Mouse (Mus musculus): ENCODE results near the gene Ptprd. TPM values are rescaled to one million over a fixed set of nuclear protein-coding genes. Genes with fewer than 3 reads are reported as not detected.

The Ptprd gene
- polyA plus RNA-seq, 1 experiment from 2014 or later = 76.0 TPM

- Histone ChIP-seq H3K27me3 (ENCODE audit: control insufficient read depth, insufficient read depth, low read length) (no peaks in the 10 kb centered on the region), H3K4me2 (ENCODE audit: low read length) (no peak overlapping the region), H3K9ac (replicated peaks; ENCODE audit: low read length) (no peak overlapping the region), H3K4me3 (replicated peaks; ENCODE audit: low read depth, low read length) (no peak overlapping the region), H3K4me1 (ENCODE audit: control insufficient read depth, insufficient read depth, low read length) (peaks cover 8% of the 10 kb centered on the region; the same call in 1 of the 2 replicates), H3K27ac (replicated peaks; ENCODE audit: low read depth, low read length) (no peak overlapping the region), H3K36me3 (ENCODE audit: control insufficient read depth, insufficient read depth, low read length) (no peaks in the 10 kb centered on the region), H3K9me3 (ENCODE audit: control insufficient read depth, low read length) (no peaks in the 10 kb centered on the region)
- ATAC-seq (ENCODE audit: low FRiP score, low TSS enrichment) = no peak
- DNase-seq = no peak
- WGBS = 87% methylated on average over 4 of the region's 4 CpGs
These were observed 1759.5 kb downstream of the Ptprd start for GRCm38 (mm10) chr4:76452286-76452685.

GRCm38 (mm10) chr4:76451019-76451552 is 1760.7 kb downstream of the Ptprd start:
- 50% methylated on average over 8 of the region's 8 CpGs for WGBS
- peaks cover 11% of the 10 kb centered on the region; the same call in 1 of the 2 replicates for H3K4me1 ChIP-seq (ENCODE audit: control insufficient read depth, insufficient read depth, low read length)
- H3K4me3 ChIP-seq (replicated peaks; ENCODE audit: low read depth, low read length) = peak overlapping the region; percentile 79
- H3K27me3 ChIP-seq (ENCODE audit: control insufficient read depth, insufficient read depth, low read length) = no peaks in the 10 kb centered on the region
- H3K36me3 ChIP-seq (ENCODE audit: control insufficient read depth, insufficient read depth, low read length) = no peaks in the 10 kb centered on the region
- peak overlapping the region; percentile 92 for H3K9ac ChIP-seq (replicated peaks; ENCODE audit: low read length)
- H3K9me3 ChIP-seq (ENCODE audit: control insufficient read depth, low read length) = no peaks in the 10 kb centered on the region
- DNase-seq = peak; percentile 24
- peak overlapping the region; percentile 96 for H3K27ac ChIP-seq (replicated peaks; ENCODE audit: low read depth, low read length)
- peak overlapping the region; percentile 75 for H3K4me2 ChIP-seq (ENCODE audit: low read length)
- no peak for ATAC-seq (ENCODE audit: low FRiP score, low TSS enrichment)

- no peaks in the 10 kb centered on the region for H3K9me3 ChIP-seq (ENCODE audit: control insufficient read depth, low read length)
- peak overlapping the region; percentile 75 for H3K4me2 ChIP-seq (ENCODE audit: low read length)
- peaks cover 16% of the 10 kb centered on the region; the same call in 1 of the 2 replicates for H3K4me1 ChIP-seq (ENCODE audit: control insufficient read depth, insufficient read depth, low read length)
- no peaks in the 10 kb centered on the region for H3K27me3 ChIP-seq (ENCODE audit: control insufficient read depth, insufficient read depth, low read length)
- no peaks in the 10 kb centered on the region for H3K36me3 ChIP-seq (ENCODE audit: control insufficient read depth, insufficient read depth, low read length)
- 0% methylated on average over 34 of the region's 34 CpGs for WGBS
- DNase-seq = peak; percentile 93
- ATAC-seq (ENCODE audit: low FRiP score, low TSS enrichment) = peak; percentile 84
- peak overlapping the region; percentile 79 for H3K4me3 ChIP-seq (replicated peaks; ENCODE audit: low read depth, low read length)
- peak overlapping the region; percentile 92 for H3K9ac ChIP-seq (replicated peaks; ENCODE audit: low read length)
- peak overlapping the region; percentile 96 for H3K27ac ChIP-seq (replicated peaks; ENCODE audit: low read depth, low read length)
These were observed 1761.3 kb downstream of the Ptprd start for GRCm38 (mm10) chr4:76450351-76451018.

GRCm38 (mm10) chr4:76449466-76450350 is 1762.1 kb downstream of the Ptprd start:
- peak; percentile 86 for ATAC-seq (ENCODE audit: low FRiP score, low TSS enrichment)
- Histone ChIP-seq H3K27me3 (ENCODE audit: control insufficient read depth, insufficient read depth, low read length) (no peaks in the 10 kb centered on the region), H3K36me3 (ENCODE audit: control insufficient read depth, insufficient read depth, low read length) (no peaks in the 10 kb centered on the region), H3K4me3 (replicated peaks; ENCODE audit: low read depth, low read length) (peak overlapping the region; percentile 79), H3K9me3 (ENCODE audit: control insufficient read depth, low read length) (no peaks in the 10 kb centered on the region), H3K4me1 (ENCODE audit: control insufficient read depth, insufficient read depth, low read length) (peaks cover 18% of the 10 kb centered on the region; the same call in 1 of the 2 replicates), H3K4me2 (ENCODE audit: low read length) (peak overlapping the region; percentile 75), H3K27ac (replicated peaks; ENCODE audit: low read depth, low read length) (peak overlapping the region; percentile 96), H3K9ac (replicated peaks; ENCODE audit: low read length) (peak overlapping the region; percentile 92)
- WGBS = under 1% methylated on average over 95 of the region's 99 CpGs
- peak; percentile 88 for DNase-seq

- peak overlapping the region; percentile 92 for H3K9ac ChIP-seq (replicated peaks; ENCODE audit: low read length)
- H3K9me3 ChIP-seq (ENCODE audit: control insufficient read depth, low read length) = no peaks in the 10 kb centered on the region
- DNase-seq (peak; percentile 71), ATAC-seq (ENCODE audit: low FRiP score, low TSS enrichment) (peak; percentile 19)
- peaks cover 18% of the 10 kb centered on the region; the same call in 1 of the 2 replicates for H3K4me1 ChIP-seq (ENCODE audit: control insufficient read depth, insufficient read depth, low read length)
- peak overlapping the region; percentile 79 for H3K4me3 ChIP-seq (replicated peaks; ENCODE audit: low read depth, low read length)
- peak overlapping the region; percentile 75 for H3K4me2 ChIP-seq (ENCODE audit: low read length)
- under 1% methylated on average over 24 of the region's 24 CpGs for WGBS
- H3K27ac ChIP-seq (replicated peaks; ENCODE audit: low read depth, low read length) = peak overlapping the region; percentile 96
- no peaks in the 10 kb centered on the region for H3K27me3 ChIP-seq (ENCODE audit: control insufficient read depth, insufficient read depth, low read length)
- no peaks in the 10 kb centered on the region for H3K36me3 ChIP-seq (ENCODE audit: control insufficient read depth, insufficient read depth, low read length)
These were observed 1762.9 kb downstream of the Ptprd start for GRCm38 (mm10) chr4:76448678-76449465.

- H3K9ac ChIP-seq (replicated peaks; ENCODE audit: low read length) = no peak overlapping the region; the same call in 1 of the 2 replicates
- H3K4me3 ChIP-seq (replicated peaks; ENCODE audit: low read depth, low read length) = peak overlapping the region; percentile 79
- peak overlapping the region; percentile 75 for H3K4me2 ChIP-seq (ENCODE audit: low read length)
- H3K27ac ChIP-seq (replicated peaks; ENCODE audit: low read depth, low read length) = no peak overlapping the region
- H3K4me1 ChIP-seq (ENCODE audit: control insufficient read depth, insufficient read depth, low read length) = peaks cover 18% of the 10 kb centered on the region; the same call in 1 of the 2 replicates
- H3K9me3 ChIP-seq (ENCODE audit: control insufficient read depth, low read length) = no peaks in the 10 kb centered on the region
- no peak for ATAC-seq (ENCODE audit: low FRiP score, low TSS enrichment)
- H3K36me3 ChIP-seq (ENCODE audit: control insufficient read depth, insufficient read depth, low read length) = no peaks in the 10 kb centered on the region
- no peaks in the 10 kb centered on the region for H3K27me3 ChIP-seq (ENCODE audit: control insufficient read depth, insufficient read depth, low read length)
- DNase-seq = peak; percentile 77
These were observed 1764.4 kb downstream of the Ptprd start for GRCm38 (mm10) chr4:76447396-76447795.

GRCm38 (mm10) chr4:76444778-76445177 is 1767.0 kb downstream of the Ptprd start:
- Histone ChIP-seq H3K36me3 (ENCODE audit: control insufficient read depth, insufficient read depth, low read length) (no peaks in the 10 kb centered on the region), H3K4me3 (replicated peaks; ENCODE audit: low read depth, low read length) (no peak overlapping the region), H3K9ac (replicated peaks; ENCODE audit: low read length) (no peak overlapping the region), H3K27ac (replicated peaks; ENCODE audit: low read depth, low read length) (no peak overlapping the region), H3K4me1 (ENCODE audit: control insufficient read depth, insufficient read depth, low read length) (peaks cover 17% of the 10 kb centered on the region), H3K4me2 (ENCODE audit: low read length) (peak overlapping the region; percentile 23; the same call in 1 of the 2 replicates), H3K9me3 (ENCODE audit: control insufficient read depth, low read length) (no peaks in the 10 kb centered on the region), H3K27me3 (ENCODE audit: control insufficient read depth, insufficient read depth, low read length) (no peaks in the 10 kb centered on the region)
- ATAC-seq (ENCODE audit: low FRiP score, low TSS enrichment) = no peak
- DNase-seq = no peak
- WGBS = 70% methylated on average over 4 of the region's 4 CpGs

GRCm38 (mm10) chr4:76443553-76443952 is 1768.2 kb downstream of the Ptprd start:
- ATAC-seq (ENCODE audit: low FRiP score, low TSS enrichment) = no peak
- DNase-seq = no peak
- no peaks in the 10 kb centered on the region for H3K27me3 ChIP-seq (ENCODE audit: control insufficient read depth, insufficient read depth, low read length)
- H3K4me3 ChIP-seq (replicated peaks; ENCODE audit: low read depth, low read length) = no peak overlapping the region
- H3K9me3 ChIP-seq (ENCODE audit: control insufficient read depth, low read length) = no peaks in the 10 kb centered on the region
- no peaks in the 10 kb centered on the region for H3K36me3 ChIP-seq (ENCODE audit: control insufficient read depth, insufficient read depth, low read length)
- no peak overlapping the region for H3K9ac ChIP-seq (replicated peaks; ENCODE audit: low read length)
- no peak overlapping the region for H3K4me2 ChIP-seq (ENCODE audit: low read length)
- 93% methylated on average over 4 of the region's 4 CpGs for WGBS
- peaks cover 16% of the 10 kb centered on the region for H3K4me1 ChIP-seq (ENCODE audit: control insufficient read depth, insufficient read depth, low read length)
- H3K27ac ChIP-seq (replicated peaks; ENCODE audit: low read depth, low read length) = no peak overlapping the region
